Mouse (Mus musculus) cerebellum, adult 11 months (tissue): ENCODE measurements around the gene Serhl.
"Not testable (repeated sequence)": the region's sequence is repeated elsewhere in the genome, so short reads cannot be mapped to it uniquely, and the experiment has no call there.

Experiments used
- DNase-seq: peaks from one replicate; pipeline ENCODE4 v3.0.0; 2022

The Serhl gene

DNA sequence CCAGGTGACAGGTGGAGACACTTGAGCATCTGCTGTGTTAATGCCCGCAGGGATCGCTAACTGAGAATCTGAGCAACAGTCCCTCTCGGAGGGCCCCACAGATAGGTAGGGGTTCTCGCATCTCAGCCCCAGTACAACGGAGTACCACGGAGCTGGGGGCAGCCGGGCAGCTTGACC lies at the start of gene Serhl:
Serhl (plus strand) TSS at position 78 of the 177 bp plus-strand sequence.
- no peak for DNase-seq

- DNase-seq, result no peak
Observed at GRCm38 (mm10) chr15:83040156-83040555, 49.1 kb upstream of the Serhl start.

- DNase-seq, result no peak
Observed at GRCm38 (mm10) chr15:83042655-83043361, 46.5 kb upstream of the Serhl start.

DNA sequence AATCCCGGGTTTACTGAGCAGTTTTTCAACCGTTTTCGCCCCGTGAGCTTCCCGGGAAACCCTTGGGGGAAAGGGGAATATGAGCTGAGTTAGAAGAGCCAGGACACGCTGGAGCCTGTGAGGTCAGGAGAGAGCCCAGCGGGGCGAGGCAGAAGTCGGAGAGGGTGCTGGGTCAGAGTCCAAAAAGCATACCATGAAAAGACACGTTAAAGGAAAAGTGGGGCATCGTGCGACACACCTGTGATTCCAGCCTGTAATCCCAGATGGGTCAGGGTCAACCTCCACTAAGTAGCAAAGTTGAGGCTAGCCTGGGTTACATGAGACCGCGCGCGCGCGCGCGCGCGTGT lies 46.0 kb upstream of the Serhl start:
- no peak for DNase-seq

DNA sequence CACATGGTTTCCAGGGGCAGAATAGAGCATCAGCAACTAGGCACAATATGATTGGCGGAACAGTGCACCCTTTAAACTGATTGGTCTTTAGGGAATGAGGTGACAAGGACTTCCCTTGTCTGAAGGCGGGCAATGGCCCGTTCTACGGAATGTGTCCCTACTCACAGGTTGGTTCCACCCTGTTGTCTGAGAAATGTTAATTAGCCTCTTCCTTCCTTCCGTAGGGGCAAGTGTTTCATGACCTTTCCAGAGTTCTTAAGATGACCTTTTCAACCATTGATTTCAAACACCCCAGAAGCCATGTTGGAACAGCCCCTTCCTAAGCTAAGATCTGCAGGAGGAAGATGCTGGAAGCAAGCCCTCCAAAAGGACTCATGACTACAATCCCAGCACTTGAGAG lies 43.7 kb upstream of the Serhl start:
- DNase-seq, result not testable (repeated sequence)

DNA sequence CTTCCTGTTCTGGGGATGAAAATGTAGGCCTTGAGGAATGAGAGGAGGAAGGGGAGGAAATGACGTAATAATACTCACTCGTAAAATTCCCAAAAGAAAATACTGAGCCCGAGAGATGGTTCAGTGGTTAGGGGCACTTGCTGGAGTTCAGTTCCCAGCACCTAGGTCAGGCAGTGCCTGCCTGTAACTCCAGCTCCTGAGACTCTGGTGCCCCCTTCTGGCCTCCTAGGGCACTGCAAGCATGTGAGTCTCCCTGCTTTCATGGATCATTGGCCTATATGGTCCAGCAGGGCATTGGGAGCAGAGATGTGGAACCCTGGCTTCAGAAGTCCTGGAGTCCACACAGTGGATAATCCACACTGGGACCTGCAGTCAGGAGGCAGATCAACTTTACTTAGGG lies 43.0 kb upstream of the Serhl start:
- DNase-seq, result no peak

DNA sequence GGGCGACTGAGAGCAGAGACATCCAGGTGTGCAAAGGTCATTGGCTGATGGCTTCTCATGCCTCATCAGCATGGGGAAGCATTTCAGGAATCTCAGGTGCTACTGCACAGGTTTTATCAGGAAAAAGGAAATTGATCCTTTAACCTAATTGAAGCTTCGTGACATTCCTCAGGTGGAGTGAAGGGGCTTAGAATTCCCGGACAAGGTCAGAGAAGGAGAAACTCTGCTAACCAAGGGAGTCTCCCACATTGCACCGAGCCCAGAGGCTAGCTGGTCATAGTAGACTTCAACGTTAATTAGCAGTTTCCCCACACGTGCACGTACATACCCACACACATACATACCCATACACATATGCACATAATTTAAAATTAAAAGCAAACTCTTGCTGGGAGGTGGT lies 42.6 kb upstream of the Serhl start:
- DNase-seq, result no peak

GRCm38 (mm10) chr15:83052341-83053104 lies 36.8 kb upstream of the Serhl start:
- no peak for DNase-seq

DNA sequence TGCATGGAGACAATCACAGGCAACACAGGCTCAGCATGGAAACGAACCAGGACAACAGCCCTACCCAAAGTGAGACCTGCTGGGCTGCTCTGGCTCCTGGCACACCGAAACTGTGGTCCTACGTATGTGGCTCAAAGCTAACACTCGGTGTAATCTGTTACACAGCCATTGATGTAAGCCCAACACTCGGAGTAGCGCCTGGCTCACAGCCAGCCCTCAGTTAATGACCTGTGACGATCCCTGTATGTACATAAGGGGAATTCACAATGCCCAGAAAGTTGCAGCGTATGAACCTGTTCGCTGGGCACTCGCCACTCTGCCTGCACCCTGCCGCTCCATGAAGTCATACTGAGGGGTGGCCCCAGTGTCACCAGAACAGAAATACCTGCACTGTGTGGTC lies 36.0 kb upstream of the Serhl start:
- no peak for DNase-seq

DNA sequence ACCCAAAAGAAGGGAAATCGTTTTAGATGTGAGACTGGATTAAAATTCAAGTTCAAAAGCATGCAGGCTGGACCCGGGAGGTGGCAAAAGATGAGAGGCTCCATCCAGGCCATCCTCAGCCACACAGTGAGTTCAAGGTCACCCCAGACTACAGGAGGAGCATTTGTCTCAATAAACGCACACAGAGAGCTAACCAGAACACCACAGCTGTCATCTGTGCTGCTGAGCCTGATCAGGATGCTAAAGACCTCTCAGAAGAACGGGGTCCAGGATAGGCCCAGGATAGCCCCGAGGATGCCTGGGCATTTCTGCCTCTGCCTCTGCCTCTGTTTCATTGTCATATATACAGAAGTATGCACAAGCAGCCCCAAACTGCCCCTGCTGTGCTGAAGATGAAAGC lies 33.7 kb upstream of the Serhl start:
- no peak for DNase-seq

DNA sequence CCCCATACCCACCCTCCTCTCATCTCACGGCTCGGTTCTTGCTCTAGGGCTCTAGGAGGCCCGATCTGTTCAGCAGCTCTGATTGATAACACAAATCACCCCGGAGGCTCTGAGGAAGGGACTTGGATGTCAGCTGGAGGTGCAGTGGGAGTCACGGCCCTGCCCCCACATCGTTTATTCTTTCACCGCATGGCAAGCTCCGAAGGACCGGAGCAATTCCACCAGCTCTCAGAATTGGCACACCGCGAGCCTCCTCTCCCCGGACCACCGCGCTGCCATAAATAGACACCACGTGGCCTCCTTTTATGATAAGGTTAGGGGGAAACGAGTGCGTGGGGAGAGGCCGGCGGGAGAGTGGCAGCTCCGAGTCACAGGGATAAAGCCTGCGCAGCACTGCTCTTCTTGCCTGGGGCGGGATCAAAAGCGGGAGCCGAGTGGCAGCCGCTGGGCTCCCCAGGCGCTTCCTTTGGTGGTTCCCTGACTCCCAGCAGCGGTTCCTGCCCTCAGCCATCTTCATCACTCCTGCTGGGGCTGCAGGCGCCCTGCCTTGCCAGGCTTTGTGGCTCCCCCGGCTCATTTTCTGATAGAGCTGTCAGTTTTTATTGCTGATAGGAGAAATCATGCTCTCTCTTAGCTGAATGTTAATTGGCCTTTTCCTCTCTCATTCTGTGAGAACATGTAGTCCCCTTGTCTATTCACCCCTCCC lies 32.8 kb upstream of the Serhl start:
- DNase-seq, result no peak

DNA sequence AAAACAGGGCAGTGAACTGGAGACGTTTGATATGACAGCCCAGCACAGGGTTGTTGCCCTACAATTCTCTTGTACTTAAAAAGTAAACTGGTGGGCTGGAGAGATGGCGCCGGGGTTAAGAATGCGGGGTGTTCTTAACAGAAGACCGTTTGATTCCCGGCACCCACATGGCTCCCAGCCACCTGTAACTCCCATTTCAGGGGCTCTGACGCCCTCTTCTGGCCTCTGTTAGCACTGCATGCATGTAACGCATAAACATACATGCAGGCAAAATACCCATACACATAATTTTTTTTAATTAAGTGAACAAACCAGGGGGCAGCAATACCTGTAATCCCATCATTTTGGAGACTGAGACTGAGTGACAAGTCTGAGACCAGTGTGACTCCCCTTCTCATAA lies 31.8 kb upstream of the Serhl start:
- DNase-seq, result no peak

- no peak for DNase-seq
Observed at GRCm38 (mm10) chr15:83059233-83059660, 30.1 kb upstream of the Serhl start.

GRCm38 (mm10) chr15:83061689-83062088 lies 27.6 kb upstream of the Serhl start:
- DNase-seq, result no peak

- not testable (repeated sequence) for DNase-seq
Observed at GRCm38 (mm10) chr15:83062582-83062981, 26.7 kb upstream of the Serhl start.

DNA sequence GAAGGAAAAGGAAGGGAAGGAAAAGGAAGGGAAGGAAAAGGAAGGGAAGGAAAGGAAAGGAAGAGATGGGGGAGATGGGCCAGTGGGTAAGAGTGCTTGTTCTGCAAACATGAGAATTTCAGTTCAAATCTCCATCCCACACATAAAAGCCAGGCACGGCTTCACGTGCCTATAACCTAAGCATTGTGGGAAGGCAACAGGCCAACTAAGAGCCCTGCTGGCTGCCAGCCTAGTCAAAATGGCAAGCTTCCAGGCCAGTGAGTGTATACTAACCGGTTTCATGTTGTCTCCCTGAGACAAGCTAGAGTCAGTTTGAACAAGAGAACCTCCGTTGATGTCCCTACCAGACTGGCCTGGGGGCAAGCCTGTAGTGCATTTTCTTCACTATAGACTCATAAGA lies 23.8 kb upstream of the Serhl start:
- DNase-seq, result no peak

- DNase-seq, result no peak
Observed at GRCm38 (mm10) chr15:83068270-83068669, 21.0 kb upstream of the Serhl start.

DNA sequence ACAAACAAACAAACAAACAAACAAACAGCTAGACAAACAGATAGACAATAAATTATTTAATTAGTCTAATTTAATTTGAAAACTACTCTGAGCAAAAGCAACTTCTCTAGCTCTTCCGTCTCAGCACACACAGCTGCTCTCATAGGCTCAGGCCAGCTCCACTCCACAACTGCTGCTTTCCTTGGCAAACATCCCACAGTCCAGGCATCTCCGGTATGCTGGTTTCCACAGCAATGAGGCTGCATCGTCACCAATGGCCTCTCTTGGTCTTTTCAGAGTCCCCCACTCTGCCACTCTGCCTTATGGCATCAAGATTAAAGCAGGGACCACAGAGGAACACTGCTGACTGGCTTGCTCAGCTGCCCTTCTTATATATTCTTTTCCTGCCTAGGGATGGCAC lies 18.4 kb upstream of the Serhl start:
- DNase-seq, result no peak

- no peak for DNase-seq
Observed at GRCm38 (mm10) chr15:83071752-83072151, 17.6 kb upstream of the Serhl start.

DNA sequence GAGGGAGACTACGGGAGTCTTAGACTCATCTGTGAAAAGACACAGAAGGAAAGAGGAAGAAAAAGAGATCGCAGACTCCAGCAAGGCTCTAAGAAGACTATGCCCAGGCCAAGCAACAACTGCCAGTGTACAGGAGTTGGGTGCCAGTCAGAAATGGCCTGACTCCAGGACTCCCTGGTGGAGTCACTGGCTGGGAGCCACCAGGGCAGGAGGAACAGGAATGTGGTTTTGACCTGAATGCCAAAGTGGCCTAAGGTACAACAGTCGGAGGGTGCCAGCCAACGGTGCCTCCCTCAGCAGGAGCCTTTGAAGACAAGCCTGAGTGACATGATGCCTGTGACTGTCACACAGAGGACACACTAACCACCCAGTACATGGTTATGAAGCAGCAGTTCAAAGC lies 15.1 kb upstream of the Serhl start:
- no peak for DNase-seq

DNA sequence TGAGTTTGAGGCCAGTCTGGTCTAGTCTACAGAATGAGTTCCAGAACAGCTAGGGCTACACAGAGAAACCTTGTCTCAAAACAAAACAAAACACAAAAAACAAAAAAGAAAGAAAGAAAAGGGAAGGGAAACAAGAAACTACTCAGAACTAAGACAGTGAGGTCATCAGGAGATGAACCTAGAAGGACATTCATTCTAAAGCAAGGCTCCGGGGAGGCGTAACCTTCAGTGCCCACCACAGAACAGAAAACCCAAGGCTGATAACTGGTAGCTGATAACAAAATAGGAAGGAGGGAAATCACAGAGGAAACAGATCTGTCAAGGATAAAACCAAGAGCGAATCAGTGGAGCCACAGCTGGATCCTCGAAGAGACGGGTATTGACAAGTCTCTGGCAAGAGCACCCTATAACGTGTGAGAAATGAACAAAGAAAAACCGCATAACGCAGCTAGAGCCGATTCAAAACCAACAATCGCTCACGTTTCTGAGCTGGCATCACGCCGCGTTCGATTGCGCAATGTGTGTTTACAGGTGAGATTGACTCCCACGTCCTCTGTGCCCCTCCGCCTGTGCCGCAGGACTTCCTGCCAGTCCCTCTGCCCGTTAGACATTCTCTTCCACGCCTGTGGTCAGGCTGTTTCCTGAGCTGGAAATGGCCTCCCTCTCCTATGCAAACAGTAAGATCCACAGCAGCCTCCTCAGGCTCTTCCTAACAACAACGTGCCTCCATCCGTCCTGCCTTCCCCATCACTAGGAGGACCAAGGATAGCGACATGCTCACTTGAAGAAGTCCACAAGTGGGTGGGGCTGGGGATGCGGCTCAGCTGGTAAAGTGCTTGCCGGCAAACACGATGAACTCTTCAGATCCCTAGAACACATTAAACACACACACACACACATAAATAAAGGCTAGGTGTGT lies 13.4 kb upstream of the Serhl start:
- DNase-seq, result no peak

GRCm38 (mm10) chr15:83083530-83083929 lies 5.8 kb upstream of the Serhl start:
- DNase-seq, result no peak

DNA sequence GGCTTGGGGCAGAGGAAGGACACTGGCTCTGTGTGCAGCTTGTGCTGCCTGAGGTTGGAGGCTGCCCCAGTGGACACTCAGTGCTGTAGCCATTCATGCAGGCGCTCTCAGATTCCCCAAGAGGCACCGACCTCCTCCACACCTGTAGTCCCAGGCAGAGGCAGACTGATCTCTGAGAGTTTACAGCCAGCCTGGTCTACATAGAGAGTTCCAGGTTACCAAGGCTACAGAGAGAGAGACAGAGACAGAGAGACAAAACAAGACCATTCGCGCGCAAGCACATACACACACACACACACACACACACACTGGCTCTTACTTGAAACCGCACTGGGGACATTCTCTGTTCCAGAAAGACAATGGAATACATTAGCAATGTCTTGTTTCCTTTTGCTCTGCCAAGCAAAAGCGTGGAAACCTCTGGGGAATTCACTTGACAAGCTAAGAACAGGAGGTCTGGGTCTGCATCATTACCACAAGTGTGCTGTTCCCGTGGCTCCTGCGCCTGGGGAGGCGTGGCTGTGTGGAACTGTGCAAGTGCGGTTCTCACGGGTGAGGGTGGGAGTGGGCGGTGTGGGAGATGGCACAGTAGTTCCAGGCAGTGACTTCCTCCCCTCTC lies 5.2 kb upstream of the Serhl start:
- no peak for DNase-seq
